30 mouse cellular contexts compared by ENCODE assay signal in genomic region chr17:9566846-9567245, GRCm38 (mm10).
DNase-seq lines count a peak whose midpoint lies in the region; ATAC-seq lines count a peak whose summit lies in the region.
"Had no signal": no experiment of that assay in that cellular context is flagged by ENCODE, and none has a peak within 500 bp of the region (broad histone marks: within the 10 kb centered on the region; RNA-seq: fewer than 3 reads in every experiment).

No protein-coding gene starts in this region.

- DNase-seq in embryo, embryonic 10 days (ENCODE audit: low spot score), result peak; percentile 12
- no peak for DNase-seq in embryo, embryonic 9.5 days (ENCODE audit: extremely low spot score)
- DNase-seq in embryo, embryonic 10.5 days (ENCODE audit: low spot score), result peak; percentile 30
- peak; percentile 36 for DNase-seq in limb, embryonic 11.5 days (ENCODE audit: low spot score)
- DNase-seq in hindbrain, embryonic 11.5 days (ENCODE audit: low spot score), result no peak
- DNase-seq in ovary, postnatal 36 days (ENCODE audit: low spot score), result no peak
- DNase-seq: adrenal gland, postnatal 10 days; cerebellum, adult 11 months; cerebellum, adult 9-10 months; cerebellum, postnatal 36 days; heart, postnatal 10 days; kidney, postnatal 14 days; layer of hippocampus, adult 9-11 months; lung, postnatal 4 days; right cerebral cortex, postnatal 4 days; thymus, adult 18-20 months; thymus, postnatal 25 days had no signal

- H3K27ac ChIP-seq in embryonic facial prominence, embryonic 13.5 days, result no peak overlapping the region
- no peak overlapping the region for H3K27ac ChIP-seq in limb, embryonic 11.5 days (replicated peaks; ENCODE audit: low read depth, low read length)
- H3K27ac ChIP-seq in hindbrain, embryonic 11.5 days (ENCODE audit: low read depth, low read length), result no peak overlapping the region
- H3K27ac ChIP-seq: embryonic facial prominence, embryonic 15.5 days; forebrain, embryonic 13.5 days; heart, embryonic 13.5 days; hindbrain, embryonic 12.5 days; hindbrain, postnatal 0 days; left cerebral cortex, adult 2 months; liver, embryonic 15.5 days; midbrain, embryonic 15.5 days; stomach, postnatal 0 days had no signal

- no peaks in the 10 kb centered on the region for H3K36me3 ChIP-seq in embryonic facial prominence, embryonic 13.5 days
- H3K36me3 ChIP-seq in limb, embryonic 11.5 days (ENCODE audit: control insufficient read depth, insufficient read depth, low read length), result no peaks in the 10 kb centered on the region
- no peaks in the 10 kb centered on the region for H3K36me3 ChIP-seq in hindbrain, embryonic 11.5 days (ENCODE audit: control insufficient read depth, insufficient read depth, low read length)
- H3K36me3 ChIP-seq: embryonic facial prominence, embryonic 15.5 days; heart, embryonic 13.5 days; hindbrain, embryonic 12.5 days; liver, embryonic 15.5 days; midbrain, embryonic 15.5 days had no signal

- ATAC-seq in embryonic facial prominence, embryonic 13.5 days (ENCODE audit: insufficient number of reproducible peaks, insufficient read depth, low FRiP score, low TSS enrichment, low read depth), result no peak
- ATAC-seq in limb, embryonic 11.5 days (ENCODE audit: insufficient number of reproducible peaks, low FRiP score, low TSS enrichment, low read depth), result no peak
- no peak for ATAC-seq in hindbrain, embryonic 11.5 days (ENCODE audit: low FRiP score)
- no peak for ATAC-seq in monocyte, adult 5-6 weeks (replicated peaks; ENCODE audit: insufficient number of reproducible peaks, low FRiP score, low TSS enrichment, poor library complexity, severe bottlenecking)
- ATAC-seq: forebrain, embryonic 13.5 days; hindbrain, postnatal 0 days; intestine, embryonic 16.5 days; midbrain, embryonic 15.5 days had no signal

- 22% methylated on average over 6 of the region's 6 CpGs for WGBS in embryonic facial prominence, embryonic 13.5 days
- 28% methylated on average over 6 of the region's 6 CpGs for WGBS in limb, embryonic 11.5 days
- 65% methylated on average over 6 of the region's 6 CpGs for WGBS in hindbrain, embryonic 11.5 days

- H3K27me3 ChIP-seq in embryonic facial prominence, embryonic 13.5 days, result no peaks in the 10 kb centered on the region
- no peaks in the 10 kb centered on the region for H3K27me3 ChIP-seq in limb, embryonic 11.5 days (ENCODE audit: control insufficient read depth, insufficient read depth, low read length)
- H3K27me3 ChIP-seq in hindbrain, embryonic 11.5 days (ENCODE audit: control insufficient read depth, insufficient read depth, low read length), result no peaks in the 10 kb centered on the region
- H3K27me3 ChIP-seq: CH12.LX; embryonic facial prominence, embryonic 15.5 days; forebrain, embryonic 13.5 days; heart, embryonic 13.5 days; hindbrain, embryonic 12.5 days; liver, embryonic 15.5 days; midbrain, embryonic 15.5 days had no signal

- H3K4me1 ChIP-seq in embryonic facial prominence, embryonic 13.5 days, result peaks cover 6% of the 10 kb centered on the region; the same call in 1 of the 2 replicates
- H3K4me1 ChIP-seq in limb, embryonic 11.5 days (ENCODE audit: control insufficient read depth, insufficient read depth, low read length), result peaks cover 4% of the 10 kb centered on the region; the same call in 1 of the 2 replicates
- no peaks in the 10 kb centered on the region for H3K4me1 ChIP-seq in hindbrain, embryonic 11.5 days (replicated peaks; ENCODE audit: control insufficient read depth, insufficient read depth, low read length)
- H3K4me1 ChIP-seq: embryonic facial prominence, embryonic 15.5 days; hindbrain, embryonic 12.5 days; liver, embryonic 15.5 days; midbrain, embryonic 15.5 days had no signal

- no peak overlapping the region for H3K4me3 ChIP-seq in embryonic facial prominence, embryonic 13.5 days
- H3K4me3 ChIP-seq in limb, embryonic 11.5 days (ENCODE audit: low read depth, low read length), result no peak overlapping the region
- H3K4me3 ChIP-seq in hindbrain, embryonic 11.5 days (ENCODE audit: low read depth, low read length), result no peak overlapping the region
- H3K4me3 ChIP-seq: embryonic facial prominence, embryonic 15.5 days; forebrain, embryonic 13.5 days; heart, embryonic 13.5 days; hindbrain, embryonic 12.5 days; left cerebral cortex, adult 2 months; liver, embryonic 15.5 days; midbrain, embryonic 15.5 days had no signal

- no peaks in the 10 kb centered on the region for H3K9me3 ChIP-seq in embryonic facial prominence, embryonic 13.5 days
- H3K9me3 ChIP-seq in limb, embryonic 11.5 days (ENCODE audit: control insufficient read depth, low read length), result no peaks in the 10 kb centered on the region
- H3K9me3 ChIP-seq in hindbrain, embryonic 11.5 days (ENCODE audit: control insufficient read depth, low read length), result no peaks in the 10 kb centered on the region
- H3K9me3 ChIP-seq: embryonic facial prominence, embryonic 15.5 days; forebrain, embryonic 13.5 days; heart, embryonic 13.5 days; hindbrain, embryonic 12.5 days; liver, embryonic 15.5 days; midbrain, embryonic 15.5 days had no signal

- no peak overlapping the region for H3K9ac ChIP-seq in embryonic facial prominence, embryonic 13.5 days
- H3K9ac ChIP-seq in limb, embryonic 11.5 days (ENCODE audit: low read length), result no peak overlapping the region
- no peak overlapping the region for H3K9ac ChIP-seq in hindbrain, embryonic 11.5 days (ENCODE audit: low read depth, low read length)
- H3K9ac ChIP-seq: embryonic facial prominence, embryonic 15.5 days; forebrain, embryonic 13.5 days; heart, embryonic 13.5 days; hindbrain, embryonic 12.5 days; liver, embryonic 15.5 days; midbrain, embryonic 15.5 days had no signal

- H3K4me2 ChIP-seq in embryonic facial prominence, embryonic 13.5 days, result peak overlapping the region; percentile 24; the same call in 1 of the 2 replicates
- no peak overlapping the region for H3K4me2 ChIP-seq in limb, embryonic 11.5 days (ENCODE audit: low read depth, severe bottlenecking)
- no peak overlapping the region for H3K4me2 ChIP-seq in hindbrain, embryonic 11.5 days (replicated peaks; ENCODE audit: low read depth, low read length)
- H3K4me2 ChIP-seq: embryonic facial prominence, embryonic 15.5 days; forebrain, embryonic 13.5 days; heart, embryonic 13.5 days; hindbrain, embryonic 12.5 days; liver, embryonic 15.5 days; midbrain, embryonic 15.5 days had no signal

Comparison
In these comparisons a context has a peak if more than half of its experiments do, and no peak if none do; other contexts are left out.
1. DNase-seq: peak in embryo, embryonic 10 days (single experiment), embryo, embryonic 10.5 days (single experiment) and limb, embryonic 11.5 days (single experiment); none in embryo, embryonic 9.5 days (single experiment), hindbrain, embryonic 11.5 days (single experiment) and ovary, postnatal 36 days (single experiment).